Mouse (Mus musculus) cerebellum, postnatal 10 days (tissue): ENCODE data around the gene Whrn.

Experiments
- DNase-seq, 2 experiments: peaks; one replicate each; pipeline ENCODE4 v3.0.0; 2021; ENCODE audit warnings: mixed read lengths in 2 of 2

The Whrn gene

DNA sequence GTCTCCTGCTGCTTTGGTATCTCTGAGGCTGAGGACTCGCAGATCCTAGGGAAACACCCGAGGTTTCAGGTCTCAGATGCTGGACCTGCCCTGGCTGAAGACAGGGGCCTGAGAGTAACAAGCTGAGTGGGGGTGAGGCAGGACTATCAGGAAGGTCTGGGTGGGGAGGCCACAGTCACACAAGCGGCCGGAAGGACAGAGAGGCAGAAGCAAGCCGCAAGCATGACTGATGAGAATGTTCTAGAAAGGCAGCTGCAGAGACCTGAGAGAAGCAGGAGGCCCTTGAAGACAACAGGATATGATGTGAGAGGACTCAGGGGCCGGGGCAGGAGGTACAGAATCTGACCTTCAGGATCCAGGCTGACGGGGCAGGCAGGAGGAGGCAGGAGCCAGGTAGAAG is 91.6 kb downstream of the Whrn start:
- DNase-seq: no peak

DNA sequence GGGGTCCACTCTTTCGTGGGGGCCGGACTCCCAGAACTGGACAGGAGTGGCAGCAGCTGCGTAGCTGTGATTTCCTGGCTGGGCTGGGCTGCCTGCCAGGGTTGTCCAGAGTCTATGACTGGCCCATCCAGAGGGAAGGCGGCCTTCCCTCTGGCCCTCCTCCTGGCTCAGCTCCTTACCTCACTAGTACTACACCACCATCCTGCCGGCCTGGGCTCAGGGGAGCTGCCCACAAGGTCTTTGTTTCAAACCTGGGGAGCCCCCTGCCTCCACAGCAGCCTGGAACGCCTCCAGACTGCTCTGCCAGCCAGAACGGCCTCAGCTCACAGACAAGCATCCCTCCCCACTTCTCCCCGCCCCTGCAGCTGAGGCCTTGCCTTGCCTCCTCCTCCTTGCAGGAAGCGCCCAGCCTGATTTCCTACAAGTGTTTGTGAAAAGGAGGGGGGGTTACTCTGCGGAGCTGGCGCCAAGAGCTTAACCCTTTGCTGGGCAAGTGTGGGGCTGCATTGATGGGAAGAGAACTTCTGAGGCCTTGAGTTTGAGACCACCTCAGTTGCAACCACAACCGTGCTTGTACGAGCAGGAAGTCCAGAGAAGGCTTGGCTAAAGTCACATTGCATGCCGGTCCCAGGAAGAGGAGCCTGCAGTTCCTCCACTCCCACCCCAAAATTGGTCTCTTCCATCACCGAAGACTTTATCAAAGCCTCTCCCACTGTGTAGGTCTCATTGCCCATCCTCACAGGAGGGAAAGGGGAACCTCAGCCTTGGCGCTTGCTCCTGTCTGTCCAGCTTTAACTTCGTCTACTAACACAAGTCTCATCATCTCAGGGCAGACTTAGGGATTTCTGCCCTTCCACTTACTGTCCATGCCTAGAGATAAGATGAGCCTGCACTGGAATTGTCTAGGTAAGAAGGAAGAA is 92.5 kb downstream of the Whrn start, which contains the start of gene Akna:
TSS of gene Akna (minus strand) at position 315 of the 920 bp plus-strand sequence.
- DNase-seq: peak; percentile 81 to 87

DNA sequence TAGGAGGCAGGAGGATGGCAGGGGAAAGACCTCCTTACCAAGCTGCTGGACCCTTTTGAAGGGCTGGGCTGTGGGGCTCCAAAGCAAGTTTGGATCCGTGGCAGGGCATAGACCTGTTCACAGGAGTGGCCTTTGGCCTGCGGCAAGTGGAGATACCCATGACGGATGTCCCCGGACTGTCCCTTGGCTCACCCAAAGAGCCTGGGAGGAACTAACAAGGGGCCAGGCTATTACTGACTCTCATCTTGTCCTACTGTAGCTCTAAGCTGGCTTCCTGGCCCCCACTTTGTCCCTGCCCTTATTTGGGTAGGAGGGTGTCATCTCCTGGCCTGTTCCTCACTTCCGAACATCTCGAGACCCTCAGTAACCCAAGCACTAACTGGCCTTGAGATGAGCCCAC is 93.2 kb downstream of the Whrn start:
- no peak for DNase-seq

DNA sequence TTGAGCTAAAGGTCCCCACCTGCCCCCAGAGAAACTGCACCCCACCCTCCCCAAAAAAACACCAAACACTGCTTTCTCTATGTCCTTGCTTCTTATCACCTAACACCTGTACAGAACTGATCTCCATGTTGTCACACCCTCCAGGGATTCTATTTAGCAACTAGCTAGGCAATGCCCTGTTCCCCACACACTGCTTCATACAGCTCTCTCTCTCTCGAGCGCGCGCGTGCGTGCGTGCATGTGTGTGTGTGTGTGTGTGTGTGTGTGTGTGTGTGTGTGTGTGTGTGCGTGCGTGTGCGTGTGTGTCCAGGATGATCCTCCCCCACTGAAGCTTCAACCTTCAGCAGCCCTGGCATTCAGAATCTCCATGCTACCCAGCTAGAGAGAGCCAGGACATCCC is 93.7 kb downstream of the Whrn start:
- no peak for DNase-seq

DNA sequence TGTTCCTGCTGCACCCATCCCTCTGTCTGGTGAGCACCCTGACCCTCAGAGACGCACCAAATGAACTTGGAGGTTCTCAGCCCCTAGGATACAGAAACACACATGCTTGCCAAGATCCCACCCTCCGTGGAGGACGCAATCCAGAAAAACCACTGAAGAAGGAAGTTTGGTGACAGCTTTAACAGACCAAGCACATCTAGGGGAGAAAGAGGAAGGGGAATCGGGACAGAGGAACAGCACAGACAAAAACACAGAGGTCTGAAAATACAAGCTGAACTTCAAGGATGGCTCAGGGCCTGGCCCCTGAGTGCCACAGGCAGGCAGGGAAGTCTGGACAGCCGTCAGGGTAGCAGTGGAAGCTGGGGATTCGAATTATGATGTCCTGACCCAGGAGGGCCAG is 94.2 kb downstream of the Whrn start:
- DNase-seq: no peak

DNA sequence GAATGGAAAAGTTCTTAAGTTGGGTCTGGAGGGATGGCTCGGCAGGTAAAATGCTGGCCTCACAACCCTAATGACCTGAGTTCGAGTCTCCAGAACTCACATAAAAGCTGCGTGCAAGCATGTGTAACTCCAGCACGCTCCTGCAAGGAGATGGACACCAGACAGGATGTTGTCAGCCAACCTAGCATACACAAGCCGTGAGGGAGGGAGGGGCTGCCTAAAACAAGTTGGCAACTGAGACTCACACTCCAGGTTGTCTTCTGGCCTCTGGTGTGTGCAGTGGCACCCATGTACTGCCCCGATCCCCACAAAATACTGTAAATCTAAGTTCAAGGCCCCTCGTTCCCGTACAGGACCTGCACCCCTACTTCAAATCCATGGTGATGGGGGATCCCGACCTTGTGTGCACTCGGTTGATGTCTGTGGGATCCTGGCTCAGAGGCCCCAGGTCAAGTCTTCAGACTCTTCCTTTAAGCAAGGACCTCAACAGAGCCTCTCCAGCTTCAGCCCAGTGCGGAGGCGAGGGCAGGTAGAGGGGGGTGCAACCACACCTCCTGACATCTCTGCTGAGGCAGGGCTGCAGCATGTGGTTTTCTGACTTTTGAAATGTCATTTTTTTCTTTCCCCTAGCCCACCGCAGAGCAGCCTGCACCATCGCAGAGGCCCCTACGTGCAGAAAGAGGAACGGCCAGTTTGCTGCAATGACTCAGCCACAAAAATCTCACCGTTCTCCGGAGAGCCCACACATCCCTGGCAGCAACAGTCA is 95.1 kb downstream of the Whrn start:
- DNase-seq: no peak

DNA sequence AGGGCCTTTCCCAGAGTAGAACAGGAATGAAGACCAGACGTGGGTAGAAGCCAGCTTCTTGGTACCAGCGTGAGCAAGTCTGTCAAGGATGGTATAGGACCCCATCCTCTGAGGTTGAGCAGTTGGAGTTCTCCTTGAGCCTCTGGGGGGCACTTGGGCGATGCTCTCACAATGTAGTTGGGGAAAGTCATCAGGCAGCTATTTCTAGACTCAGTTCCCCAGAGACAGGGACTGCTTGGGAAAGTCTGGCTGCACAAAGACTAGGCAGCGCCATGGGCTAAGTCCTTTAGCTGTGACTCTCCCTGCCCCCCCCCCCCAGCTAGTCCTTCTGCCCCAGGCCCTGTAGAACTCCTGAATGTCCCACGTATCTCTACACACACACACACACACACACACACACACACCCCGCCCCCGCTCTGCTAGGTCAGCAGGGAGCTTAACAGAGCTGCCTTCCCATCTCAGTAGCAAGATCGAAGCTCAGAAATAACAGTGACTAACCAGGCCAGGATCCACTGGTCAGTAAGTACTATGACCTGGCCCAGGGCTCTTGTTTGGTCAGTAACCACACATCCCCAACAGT is 96.0 kb downstream of the Whrn start:
- no peak for DNase-seq

DNA sequence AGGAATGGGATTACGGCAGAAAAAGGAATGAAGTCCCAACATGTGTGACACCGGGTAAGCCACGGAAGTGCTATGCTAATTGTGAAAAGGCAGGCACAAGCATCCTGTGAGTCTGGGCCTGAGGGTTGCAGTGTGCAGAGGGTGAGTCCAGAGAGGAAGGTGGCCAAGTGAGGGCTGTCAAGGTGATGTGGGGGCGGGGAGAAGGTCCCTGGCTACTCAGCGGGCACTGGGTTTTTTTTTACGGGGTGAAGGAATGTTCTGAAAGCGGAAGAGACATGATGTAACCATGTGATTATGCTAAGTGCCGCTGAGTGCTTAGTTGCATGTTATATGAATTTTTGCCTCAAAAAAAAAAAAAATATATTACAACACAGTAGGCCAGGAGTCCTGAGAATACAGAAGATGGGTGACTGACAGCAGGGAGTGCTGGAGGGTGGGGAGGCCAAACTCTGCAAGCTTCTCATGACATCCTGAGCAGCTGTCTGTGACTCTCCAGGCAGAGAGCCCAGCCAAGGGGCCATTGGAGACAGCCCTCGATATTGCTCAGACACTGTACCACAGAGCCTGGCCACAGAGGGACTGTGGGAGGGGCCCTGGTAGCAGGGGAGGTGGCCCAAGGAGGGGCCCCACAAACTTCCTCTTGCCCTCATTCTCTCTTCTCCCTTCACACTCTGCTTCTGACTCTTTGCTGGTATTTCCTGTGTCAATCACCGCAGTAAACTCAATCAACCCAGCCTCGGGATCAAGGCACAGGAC is 96.8 kb downstream of the Whrn start:
- no peak for DNase-seq

DNA sequence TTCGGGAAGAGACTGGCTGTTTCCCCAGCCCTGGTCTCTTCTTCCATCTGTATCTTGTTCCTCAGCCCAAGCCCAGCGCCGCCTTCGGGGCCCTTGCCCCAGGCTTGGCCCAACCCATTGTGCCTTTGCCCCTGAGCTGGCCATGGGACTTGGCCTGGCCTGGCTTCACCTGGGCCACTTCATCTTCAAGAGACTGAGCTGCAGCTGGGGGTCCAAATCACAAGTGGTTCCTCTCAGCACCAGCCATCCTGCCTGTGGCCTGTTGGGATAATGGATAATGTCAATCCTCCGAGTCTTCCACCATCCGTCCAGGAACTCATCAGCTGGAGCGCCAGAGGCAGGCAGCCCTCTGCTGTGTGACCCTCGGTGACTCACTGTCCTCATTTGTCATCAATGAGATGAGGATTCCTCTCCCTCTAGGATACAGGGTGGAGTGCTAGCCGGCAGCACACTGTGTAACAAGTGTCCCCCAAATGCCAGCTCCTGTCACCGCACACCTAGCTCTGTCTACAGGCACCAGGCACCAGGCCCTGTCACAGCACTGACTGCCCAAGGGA is 97.7 kb downstream of the Whrn start:
- DNase-seq: no peak

DNA sequence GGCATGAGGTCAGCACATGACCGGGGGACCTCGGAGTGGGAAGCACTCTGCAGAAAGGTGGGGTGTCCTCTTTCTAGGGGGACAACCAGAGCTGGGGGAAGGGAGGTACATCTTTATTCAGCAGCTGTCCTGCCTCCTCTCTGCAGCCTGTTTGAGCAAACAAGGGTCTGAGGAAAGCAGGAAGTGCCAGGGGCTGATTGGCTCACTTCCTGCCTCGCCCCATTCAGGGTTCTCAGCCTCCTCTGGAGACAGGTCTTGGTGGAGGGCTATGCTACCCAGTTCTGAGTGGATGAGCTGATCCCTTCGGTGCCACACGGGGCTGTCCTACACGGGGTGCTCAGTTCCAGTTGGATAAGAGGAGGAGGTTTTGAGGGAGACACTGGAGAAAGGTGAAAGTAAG is 104.5 kb downstream of the Whrn start:
- DNase-seq: no peak

DNA sequence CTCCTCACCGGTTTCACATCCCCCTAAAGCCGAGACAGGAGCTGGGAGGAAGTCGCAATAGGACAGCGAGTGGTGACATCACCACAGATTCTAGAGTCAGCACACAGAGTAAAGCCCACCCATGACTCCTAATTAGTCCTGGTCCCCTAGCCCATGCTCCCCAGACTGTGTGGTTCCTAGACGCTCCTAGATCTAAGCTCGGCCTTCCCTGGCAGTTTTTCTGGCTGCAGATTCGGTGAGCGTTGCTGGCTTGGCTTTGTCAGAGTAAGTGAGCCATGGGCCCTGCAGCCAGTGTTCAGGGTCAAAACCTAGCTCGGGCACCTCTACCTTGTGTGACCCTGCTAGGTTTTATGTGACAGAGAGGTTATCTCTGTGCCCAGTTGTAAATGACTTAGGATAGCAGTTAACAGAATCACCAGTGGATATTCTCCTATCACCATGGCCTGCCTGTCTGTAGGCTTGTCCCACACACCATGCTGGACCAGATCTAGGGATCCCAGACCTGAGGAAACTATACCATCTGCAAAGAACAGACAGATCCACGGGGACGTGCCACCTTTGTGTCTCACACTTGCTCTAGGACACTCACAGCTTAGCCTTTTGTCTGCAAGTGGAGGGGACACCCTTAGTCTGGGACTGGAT is 105.8 kb downstream of the Whrn start:
- DNase-seq: no peak

DNA sequence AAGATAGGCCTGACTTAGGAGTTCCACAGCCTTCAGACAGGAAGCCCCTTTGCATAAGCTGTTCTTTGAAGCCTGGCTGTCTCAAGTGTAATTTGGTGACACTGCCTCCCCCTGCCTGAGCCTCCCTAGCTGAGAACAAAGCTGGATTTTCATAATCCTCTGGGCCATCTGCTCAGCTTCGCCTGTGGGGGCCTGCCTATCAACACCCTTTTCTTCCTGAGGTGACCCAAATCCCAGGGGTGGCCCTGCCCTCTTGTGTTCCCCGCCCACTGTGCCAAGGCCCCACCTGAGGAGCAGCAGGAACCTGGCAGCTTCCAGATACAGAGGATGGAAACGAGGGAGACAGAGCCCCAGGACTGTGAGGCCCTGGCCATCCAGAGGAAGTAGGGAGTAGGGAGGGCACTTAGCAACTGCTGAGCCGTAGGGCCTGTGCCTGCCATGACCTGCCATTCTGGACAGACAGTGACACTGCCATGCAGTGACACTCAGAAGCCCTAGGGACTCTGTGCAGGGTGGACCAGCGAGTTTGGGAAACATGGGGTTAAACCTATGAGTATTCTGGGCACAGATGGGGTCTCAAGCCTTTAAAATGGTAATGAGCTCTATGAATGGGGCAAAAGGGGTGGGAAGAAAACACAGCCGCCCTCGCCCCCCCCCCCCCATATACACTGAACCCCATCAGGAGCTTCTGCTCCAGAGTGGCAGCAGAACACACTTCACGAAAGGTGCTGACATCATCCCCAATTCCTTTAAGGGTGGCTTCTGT is 106.5 kb downstream of the Whrn start:
- DNase-seq: peak; percentile 38 to 53

DNA sequence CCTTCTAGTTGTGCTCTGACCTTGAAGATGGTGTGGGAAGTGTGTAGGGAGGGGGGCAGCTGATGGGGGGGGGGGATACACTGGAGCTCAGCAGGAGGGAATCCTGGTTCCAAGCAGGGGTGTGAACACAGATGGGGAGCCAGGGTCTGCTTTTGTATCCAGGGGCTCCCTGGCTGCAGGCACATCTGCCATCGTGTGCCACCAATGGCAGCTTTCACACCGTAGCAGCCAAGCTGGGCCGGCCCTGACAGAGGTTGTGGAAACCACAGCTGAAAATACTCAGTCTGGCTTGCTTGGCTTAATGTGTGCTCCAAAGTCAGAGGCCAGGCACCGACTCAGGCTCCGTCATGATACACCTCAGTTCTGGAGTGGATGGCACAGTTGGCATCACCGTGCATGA is 107.8 kb downstream of the Whrn start:
- no peak for DNase-seq

DNA sequence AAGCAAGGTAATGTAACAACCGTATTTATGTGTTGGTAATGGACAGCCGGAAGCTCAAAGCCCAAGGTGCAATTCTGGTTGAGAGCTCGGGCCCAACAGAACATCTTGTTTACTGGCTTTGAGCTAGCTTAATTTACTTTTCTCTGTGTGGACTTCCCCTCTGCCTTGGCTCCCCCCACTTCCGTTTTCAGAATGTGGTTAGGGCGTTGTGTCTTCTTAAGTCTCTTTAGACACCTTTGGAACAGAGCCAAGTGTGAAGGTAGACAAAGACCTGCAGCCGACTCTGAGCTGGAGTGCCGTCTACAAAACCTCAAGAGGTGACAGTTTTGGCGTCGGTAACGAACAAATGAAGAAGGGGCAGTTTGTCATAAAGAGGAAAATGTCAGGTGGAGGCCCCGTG is 110.0 kb downstream of the Whrn start:
- DNase-seq: no peak

DNA sequence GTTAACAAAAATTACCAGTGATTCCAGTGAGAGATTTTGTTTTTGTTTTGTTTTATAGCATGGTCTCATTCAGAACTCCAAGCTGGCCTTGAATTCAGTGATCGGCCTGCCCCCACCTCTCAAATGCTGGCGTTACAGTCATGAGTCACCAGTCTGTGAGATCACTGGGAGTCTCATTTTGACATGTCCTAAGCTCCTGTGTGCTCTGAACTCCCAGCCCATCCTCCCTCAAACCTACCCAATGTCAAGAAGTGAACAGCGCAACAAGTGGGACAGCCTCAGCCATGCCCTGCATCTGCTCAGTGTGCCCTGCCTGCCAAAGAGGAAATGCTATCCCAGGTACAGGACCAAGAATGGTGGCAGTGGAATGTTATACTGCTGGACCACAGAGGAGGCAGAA is 110.5 kb downstream of the Whrn start:
- no peak for DNase-seq

DNA sequence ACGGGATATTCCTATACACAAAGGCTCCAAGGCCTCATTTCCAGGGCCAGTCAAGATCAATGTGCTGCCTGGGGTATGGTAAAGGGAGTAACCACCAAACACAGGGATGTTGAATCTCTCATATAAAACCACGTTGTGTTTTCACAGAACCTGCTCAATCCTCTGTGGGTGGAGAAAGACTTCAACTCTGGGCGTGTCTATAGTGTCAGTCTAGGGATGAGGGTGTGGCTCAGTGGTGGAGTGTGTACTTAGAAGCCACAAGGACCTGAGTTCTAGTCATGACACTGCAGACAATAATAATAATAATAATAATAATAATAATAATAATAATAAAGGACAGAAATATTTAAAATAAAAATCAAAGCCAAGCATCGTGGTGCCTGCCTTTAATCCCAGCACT is 111.5 kb downstream of the Whrn start:
- DNase-seq: no peak

DNA sequence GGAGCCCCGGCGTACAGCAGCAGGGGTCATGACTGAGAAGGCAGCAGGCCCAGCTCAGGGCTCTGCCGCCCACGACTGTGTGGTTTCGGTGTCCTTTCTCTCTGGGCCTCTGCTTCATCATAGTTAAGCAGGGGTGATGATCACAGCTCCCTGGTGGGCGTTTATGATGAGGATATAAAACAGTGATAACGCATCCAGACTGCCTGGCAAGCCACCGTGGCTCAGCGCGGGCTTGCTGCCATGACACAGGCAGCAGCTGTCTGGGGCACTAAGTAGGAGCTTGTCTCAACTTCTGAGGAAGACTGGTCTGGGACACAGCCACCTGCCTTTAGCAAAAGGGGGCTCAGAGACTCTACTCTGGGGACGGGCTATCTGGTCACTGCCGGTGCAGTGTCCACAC is 112.3 kb downstream of the Whrn start:
- no peak for DNase-seq

DNA sequence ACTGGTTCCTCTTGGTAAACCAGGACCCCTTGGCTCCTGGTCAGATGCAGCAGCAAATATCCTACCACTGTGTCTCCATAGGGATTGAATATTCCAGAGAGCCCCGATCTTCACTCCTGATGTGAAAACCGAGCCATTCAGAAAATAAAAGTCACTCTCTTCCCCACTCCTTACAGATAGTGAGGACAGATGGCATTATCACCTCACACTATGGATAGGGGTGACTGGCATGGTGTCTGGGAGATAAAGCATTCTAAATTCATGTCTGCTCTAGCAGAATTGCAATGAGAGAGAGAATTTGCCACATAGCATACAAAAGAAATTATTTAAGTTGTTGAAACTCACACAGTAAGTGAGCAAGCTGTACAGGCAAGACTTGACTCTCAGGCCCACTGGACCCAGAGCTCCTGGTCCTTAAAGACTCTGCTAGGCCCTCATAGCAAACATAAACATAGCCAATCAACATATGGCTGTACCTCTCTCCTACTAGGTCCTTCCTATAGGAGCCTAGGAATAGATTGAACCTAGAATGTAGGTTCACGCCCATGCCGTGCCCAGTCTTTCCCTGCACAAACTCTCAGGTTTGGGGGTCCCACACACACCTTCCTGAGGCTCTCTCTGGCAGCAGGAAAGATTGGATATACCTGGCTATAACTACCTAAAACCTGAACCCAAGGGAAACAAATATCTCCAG is 113.0 kb downstream of the Whrn start:
- no peak for DNase-seq

DNA sequence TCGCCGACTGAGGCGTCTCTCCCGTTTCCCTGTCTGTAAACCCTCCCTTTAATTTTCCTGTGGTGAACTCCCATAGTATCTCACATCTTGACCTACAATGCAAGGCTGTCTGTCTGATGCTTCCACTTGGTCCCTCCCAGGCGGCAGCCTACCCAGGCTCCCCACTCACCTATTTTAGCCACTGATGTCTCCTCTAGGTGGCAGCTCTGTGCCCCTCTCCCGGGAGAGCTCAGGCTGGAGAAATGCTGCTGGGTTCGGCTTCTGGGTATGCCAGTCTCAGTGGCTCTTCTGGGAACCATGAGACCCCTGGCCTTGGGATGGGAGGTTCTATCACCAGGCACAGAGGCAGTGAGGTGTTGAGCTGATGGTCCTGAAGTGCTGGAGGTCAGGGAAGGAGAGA is 118.3 kb downstream of the Whrn start:
- DNase-seq: no peak

DNA sequence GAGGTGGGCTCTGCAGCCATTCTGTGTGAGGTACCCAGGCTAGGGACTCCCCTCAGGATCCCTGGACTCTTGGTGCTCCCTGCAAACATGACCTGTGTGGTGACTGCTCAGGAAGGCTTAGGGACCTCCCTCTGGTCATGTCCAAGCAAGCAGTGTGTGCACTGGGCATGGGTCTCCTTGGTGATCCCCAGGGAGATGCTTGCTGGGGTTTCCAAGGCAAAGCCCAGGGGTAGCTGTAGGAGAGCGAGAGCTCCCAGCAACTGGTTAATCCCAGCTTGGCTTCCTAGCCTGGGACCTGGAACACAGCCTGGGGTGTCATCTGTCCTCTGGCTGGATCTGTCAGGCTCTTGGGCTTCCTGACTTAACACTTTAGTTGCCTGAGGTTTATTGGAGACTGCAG is 120.4 kb downstream of the Whrn start:
- DNase-seq: peak; percentile 75 to 87

DNA sequence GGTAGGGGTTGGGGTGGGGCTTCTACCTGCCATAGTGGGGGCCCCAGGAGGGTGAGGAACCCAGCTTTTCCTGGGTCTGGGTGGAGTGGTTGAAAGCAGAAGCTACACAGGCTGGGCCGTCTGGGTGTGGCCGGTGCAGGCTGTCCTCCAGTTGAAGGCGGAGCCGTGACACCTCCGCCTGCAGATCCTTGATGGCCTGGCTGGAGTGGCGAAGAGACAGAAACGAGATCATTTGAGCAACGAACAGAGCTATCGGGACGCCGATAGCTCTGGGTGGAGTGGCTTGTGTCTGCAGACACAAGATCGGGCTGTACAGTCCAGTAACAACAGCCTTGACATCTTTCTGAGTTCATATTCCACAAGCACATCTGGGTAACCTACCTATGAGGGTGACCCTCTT is 121.5 kb downstream of the Whrn start:
- DNase-seq: no peak
